Mouse (Mus musculus): ENCODE data around the gene Taar5. TPM values are rescaled to one million over a fixed set of nuclear protein-coding genes. Genes with fewer than 3 reads are reported as not detected.

Gene Taar5
- polyA plus RNA-seq, 1 experiment from 2014 or later = not detected

- Histone ChIP-seq H3K9ac (no peak overlapping the region), H3K36me3 (no peaks in the 10 kb centered on the region), H3K4me2 (replicated peaks) (no peak overlapping the region), H3K4me3 (no peak overlapping the region), H3K9me3 (no peaks in the 10 kb centered on the region), H3K4me1 (no peaks in the 10 kb centered on the region), H3K27ac (no peak overlapping the region), H3K27me3 (no peaks in the 10 kb centered on the region)
- WGBS = 92% methylated on average over 6 of the region's 6 CpGs
- no peak for ATAC-seq (ENCODE audit: insufficient number of reproducible peaks, insufficient read depth, low FRiP score, low TSS enrichment)
These were observed 5.4 kb upstream of the Taar5 start for GRCm38 (mm10) chr10:23964921-23965610.

DNA sequence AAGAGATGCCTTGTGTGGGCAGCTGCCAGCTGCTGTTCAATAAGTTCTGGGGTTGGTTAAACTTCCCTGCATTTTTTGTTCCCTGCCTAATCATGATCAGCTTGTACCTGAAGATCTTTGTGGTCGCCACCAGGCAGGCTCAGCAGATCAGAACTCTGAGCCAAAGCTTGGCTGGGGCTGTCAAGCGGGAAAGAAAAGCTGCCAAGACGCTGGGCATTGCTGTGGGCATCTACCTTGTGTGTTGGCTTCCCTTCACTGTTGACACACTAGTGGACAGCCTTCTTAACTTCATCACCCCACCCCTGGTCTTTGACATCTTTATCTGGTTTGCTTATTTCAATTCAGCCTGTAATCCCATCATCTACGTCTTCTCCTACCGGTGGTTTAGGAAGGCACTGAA, 750 bp downstream of the Taar5 start:
- Histone ChIP-seq H3K9me3 (no peaks in the 10 kb centered on the region), H3K4me1 (no peaks in the 10 kb centered on the region), H3K4me3 (no peak overlapping the region), H3K27ac (no peak overlapping the region), H3K27me3 (0 out of 2 replicates have a peak, but pooled peaks cover 3% of the 10 kb centered on the region), H3K4me2 (replicated peaks) (no peak overlapping the region), H3K36me3 (no peaks in the 10 kb centered on the region), H3K9ac (no peak overlapping the region)
- WGBS = 89% methylated on average over 5 of the region's 5 CpGs
- no peak for ATAC-seq (ENCODE audit: insufficient number of reproducible peaks, insufficient read depth, low FRiP score, low TSS enrichment)

- H3K9ac ChIP-seq = no peak overlapping the region
- no peak overlapping the region for H3K4me2 ChIP-seq (replicated peaks)
- no peaks in the 10 kb centered on the region for H3K4me1 ChIP-seq
- ATAC-seq (ENCODE audit: insufficient number of reproducible peaks, insufficient read depth, low FRiP score, low TSS enrichment) = no peak
- no peaks in the 10 kb centered on the region for H3K9me3 ChIP-seq
- WGBS = 38% methylated on average over 4 of the region's 4 CpGs
- H3K27me3 ChIP-seq = 0 out of 2 replicates have a peak, but pooled peaks cover 4% of the 10 kb centered on the region
- H3K36me3 ChIP-seq = no peaks in the 10 kb centered on the region
- H3K4me3 ChIP-seq = no peak overlapping the region
- H3K27ac ChIP-seq = no peak overlapping the region
These were observed 7.5 kb downstream of the Taar5 start for GRCm38 (mm10) chr10:23977958-23978357.

DNA sequence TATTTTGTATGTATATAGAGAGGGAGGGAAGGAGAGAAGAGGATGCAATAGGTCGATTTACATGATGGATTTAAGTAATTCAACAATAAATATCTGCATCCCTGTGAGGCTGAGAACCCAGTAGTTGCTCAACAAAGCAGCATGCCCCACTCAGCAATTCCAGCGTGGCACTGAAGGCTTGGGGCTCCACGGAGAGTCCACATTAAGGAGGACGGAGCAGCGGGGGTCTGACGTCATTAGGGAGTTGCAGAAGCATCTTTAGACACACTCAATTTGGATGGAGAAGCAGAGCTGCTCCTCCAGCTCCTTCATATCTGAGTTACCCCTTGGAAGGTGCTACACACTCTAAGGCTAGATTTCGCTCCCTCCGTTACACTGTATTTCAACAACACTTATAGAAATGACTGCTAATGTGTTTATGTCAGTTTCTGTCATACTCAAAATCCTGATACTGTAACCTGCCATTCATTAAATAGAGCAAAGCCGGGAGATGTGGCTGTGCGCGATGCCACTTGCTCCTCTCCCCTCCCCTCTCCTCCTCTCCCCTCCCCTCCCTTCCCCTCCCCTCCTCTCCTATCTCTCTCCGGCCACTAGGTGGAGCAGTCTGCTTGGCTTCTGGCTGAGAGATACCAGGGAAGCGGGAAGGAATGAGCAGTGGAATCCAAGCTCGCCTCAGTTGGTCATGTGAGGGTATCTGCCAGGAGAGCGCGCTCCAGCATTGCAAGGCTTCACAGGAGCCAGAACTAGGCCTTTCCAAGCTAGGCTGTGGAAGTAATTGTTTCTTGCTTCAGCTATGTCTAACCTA, 8.6 kb downstream of the Taar5 start:
- Histone ChIP-seq H3K9ac (no peak overlapping the region), H3K27ac (no peak overlapping the region), H3K36me3 (no peaks in the 10 kb centered on the region), H3K27me3 (0 out of 2 replicates have a peak, but pooled peaks cover 4% of the 10 kb centered on the region), H3K4me3 (no peak overlapping the region), H3K4me2 (replicated peaks) (no peak overlapping the region), H3K9me3 (no peaks in the 10 kb centered on the region), H3K4me1 (no peaks in the 10 kb centered on the region)
- no peak; the same call in 1 of the 2 replicates for ATAC-seq (ENCODE audit: insufficient number of reproducible peaks, insufficient read depth, low FRiP score, low TSS enrichment)
- 43% methylated on average over 16 of the region's 16 CpGs for WGBS

GRCm38 (mm10) chr10:23985546-23985945, 15.0 kb downstream of the Taar5 start, which contains the start of gene Taar6:
Gene Taar6 (minus strand): TSS chr10:23985646.
- no peak within 1 kb of the TSS for H3K4me3 ChIP-seq
- WGBS = 72% methylated on average over 8 of the region's 8 CpGs
- no peak within 1 kb of the TSS for H3K27ac ChIP-seq

GRCm38 (mm10) chr10:23986419-23986818, 15.9 kb downstream of the Taar5 start:
- H3K27me3 ChIP-seq = no peaks in the 10 kb centered on the region
- no peaks in the 10 kb centered on the region for H3K4me1 ChIP-seq
- no peak for ATAC-seq (ENCODE audit: insufficient number of reproducible peaks, insufficient read depth, low FRiP score, low TSS enrichment)
- no peak overlapping the region for H3K4me2 ChIP-seq (replicated peaks)
- H3K36me3 ChIP-seq = no peaks in the 10 kb centered on the region
- WGBS = 75% methylated on average over 5 of the region's 5 CpGs
- H3K9ac ChIP-seq = no peak overlapping the region
- no peak overlapping the region for H3K27ac ChIP-seq
- no peak overlapping the region for H3K4me3 ChIP-seq
- no peaks in the 10 kb centered on the region for H3K9me3 ChIP-seq

More at GRCm38 (mm10) chr10:23985546-23985945, 15.0 kb downstream of the Taar5 start, which contains the start of gene Taar6:
- H3K4me2 ChIP-seq (replicated peaks) = no peak within 1 kb of the TSS
- no peaks in the 10 kb centered on the region for H3K27me3 ChIP-seq
- no peak within 1 kb of the TSS for H3K9ac ChIP-seq
- H3K9me3 ChIP-seq = no peaks in the 10 kb centered on the region
- H3K4me1 ChIP-seq = no peaks in the 10 kb centered on the region
- no peak for ATAC-seq (ENCODE audit: insufficient number of reproducible peaks, insufficient read depth, low FRiP score, low TSS enrichment)
- no peaks in the 10 kb centered on the region for H3K36me3 ChIP-seq

DNA sequence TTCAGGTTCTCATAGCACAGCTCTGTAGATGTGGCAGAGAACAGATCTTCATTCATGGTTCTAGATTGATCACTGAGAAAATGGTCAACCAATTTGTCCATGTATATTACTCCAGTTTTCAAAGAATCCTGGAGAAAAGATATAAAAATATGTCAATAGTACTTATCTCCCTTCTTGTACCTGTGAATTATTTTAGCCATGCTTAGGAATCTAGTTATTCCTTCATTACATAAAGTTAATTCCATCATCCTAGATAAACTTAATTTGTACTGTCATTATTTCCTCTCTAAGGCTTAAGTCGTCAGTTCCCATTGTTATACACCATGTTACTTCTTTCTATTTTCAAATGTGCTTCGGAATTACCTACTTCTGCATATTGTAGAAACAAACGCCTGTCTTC, 22.9 kb downstream of the Taar5 start, which contains the start of gene Taar7a:
Gene Taar7a (minus strand): TSS at position 101 of the 400 bp plus-strand sequence.
- H3K9me3 ChIP-seq = no peaks in the 10 kb centered on the region
- no peaks in the 10 kb centered on the region for H3K27me3 ChIP-seq
- no peaks in the 10 kb centered on the region for H3K36me3 ChIP-seq
- H3K4me2 ChIP-seq (replicated peaks) = no peak within 1 kb of the TSS
- H3K9ac ChIP-seq = no peak within 1 kb of the TSS
- WGBS = 90% methylated on average over 3 of the region's 3 CpGs
- no peak within 1 kb of the TSS for H3K4me3 ChIP-seq
- ATAC-seq (ENCODE audit: insufficient number of reproducible peaks, insufficient read depth, low FRiP score, low TSS enrichment) = no peak
- H3K4me1 ChIP-seq = no peaks in the 10 kb centered on the region
- H3K27ac ChIP-seq = no peak within 1 kb of the TSS

DNA sequence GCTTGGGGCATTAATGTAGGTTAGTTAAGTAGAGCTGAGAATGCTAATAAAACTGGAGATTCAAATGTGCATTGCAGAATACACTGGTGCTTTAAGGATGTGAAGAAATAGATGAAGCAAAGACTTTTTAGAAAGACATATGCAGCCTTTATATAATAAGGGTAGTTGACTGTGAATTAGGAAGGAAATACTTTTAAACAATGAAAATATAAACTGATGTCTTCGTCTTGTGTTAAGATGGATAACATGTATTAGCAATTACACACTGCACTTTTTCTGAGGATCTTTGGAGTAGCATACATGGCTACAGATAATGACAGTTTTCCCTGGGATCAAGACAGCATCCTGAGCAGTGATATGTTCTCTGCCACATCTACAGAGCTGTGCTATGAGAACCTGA, 29.1 kb downstream of the Taar5 start, which contains the start of gene Taar7b:
Gene Taar7b (plus strand): TSS at position 301 of the 400 bp plus-strand sequence.
- no peak for ATAC-seq (ENCODE audit: insufficient number of reproducible peaks, insufficient read depth, low FRiP score, low TSS enrichment)
- no peaks in the 10 kb centered on the region for H3K4me1 ChIP-seq
- H3K9ac ChIP-seq = no peak within 1 kb of the TSS
- WGBS = 76% methylated on average over 1 of the region's 1 CpGs
- no peak within 1 kb of the TSS for H3K4me3 ChIP-seq
- no peaks in the 10 kb centered on the region for H3K9me3 ChIP-seq
- H3K4me2 ChIP-seq (replicated peaks) = no peak within 1 kb of the TSS
- H3K27me3 ChIP-seq = no peaks in the 10 kb centered on the region
- H3K27ac ChIP-seq = no peak within 1 kb of the TSS
- no peaks in the 10 kb centered on the region for H3K36me3 ChIP-seq

- no peaks in the 10 kb centered on the region for H3K36me3 ChIP-seq
These were observed 35.9 kb downstream of the Taar5 start for GRCm38 (mm10) chr10:24006442-24006841.

DNA sequence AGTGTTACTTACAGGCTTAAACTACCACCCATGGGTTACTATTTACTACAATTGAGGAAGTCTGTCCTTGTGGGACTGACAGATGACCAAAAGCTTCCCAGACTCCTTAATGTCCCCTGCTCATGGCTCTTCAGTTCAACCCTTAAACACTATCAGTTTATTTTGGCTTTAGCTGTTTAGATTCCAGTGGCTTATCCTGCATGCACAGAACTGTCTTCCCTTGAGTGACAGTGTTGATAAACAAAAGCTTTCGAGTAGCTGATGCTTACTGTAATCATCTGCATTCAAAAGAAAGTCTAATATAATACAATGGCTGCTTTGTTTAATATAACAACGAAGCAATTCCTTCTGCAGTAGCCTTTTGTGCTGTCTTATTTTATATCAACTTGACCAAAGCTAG, 36.5 kb downstream of the Taar5 start:
- 48% methylated on average over 2 of the region's 2 CpGs for WGBS

More at GRCm38 (mm10) chr10:24006442-24006841, 35.9 kb downstream of the Taar5 start:
- no peaks in the 10 kb centered on the region for H3K27me3 ChIP-seq
- 68% methylated on average over 1 of the region's 1 CpGs for WGBS
- H3K4me3 ChIP-seq = no peak overlapping the region
- H3K9ac ChIP-seq = no peak overlapping the region
- no peak overlapping the region for H3K27ac ChIP-seq
- no peaks in the 10 kb centered on the region for H3K4me1 ChIP-seq
- ATAC-seq (ENCODE audit: insufficient number of reproducible peaks, insufficient read depth, low FRiP score, low TSS enrichment) = no peak
- no peak overlapping the region for H3K4me2 ChIP-seq (replicated peaks)
- H3K9me3 ChIP-seq = no peaks in the 10 kb centered on the region

DNA sequence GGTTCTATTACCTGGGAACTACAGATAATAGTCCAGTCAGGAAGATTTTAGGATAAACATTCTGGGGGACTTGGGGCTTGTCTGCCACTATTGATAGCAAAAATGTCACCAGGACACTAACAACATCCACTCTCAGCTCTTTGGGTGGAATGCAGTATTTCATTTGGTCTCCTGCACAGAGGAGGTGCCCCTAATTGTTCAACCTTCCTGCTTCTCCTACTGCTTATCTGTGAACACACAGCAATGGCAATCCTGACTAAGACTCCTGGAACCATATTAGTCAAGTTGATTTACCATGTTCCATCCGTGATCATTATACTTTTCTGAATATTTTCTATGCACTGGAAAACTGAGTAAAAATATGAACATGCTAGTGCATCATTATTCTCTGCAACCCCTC, 37.6 kb downstream of the Taar5 start:
- Histone ChIP-seq H3K9ac (no peak overlapping the region), H3K27ac (no peak overlapping the region), H3K4me1 (no peaks in the 10 kb centered on the region), H3K9me3 (no peaks in the 10 kb centered on the region), H3K4me3 (no peak overlapping the region), H3K27me3 (no peaks in the 10 kb centered on the region), H3K36me3 (no peaks in the 10 kb centered on the region), H3K4me2 (replicated peaks) (no peak overlapping the region)
- no peak for ATAC-seq (ENCODE audit: insufficient number of reproducible peaks, insufficient read depth, low FRiP score, low TSS enrichment)
- WGBS = 84% methylated on average over 1 of the region's 1 CpGs

More for the DNA sequence above, 36.5 kb downstream of the Taar5 start:
- Histone ChIP-seq H3K27me3 (no peaks in the 10 kb centered on the region), H3K27ac (no peak overlapping the region), H3K9ac (no peak overlapping the region), H3K4me1 (no peaks in the 10 kb centered on the region), H3K9me3 (no peaks in the 10 kb centered on the region), H3K36me3 (no peaks in the 10 kb centered on the region), H3K4me2 (replicated peaks) (no peak overlapping the region), H3K4me3 (no peak overlapping the region)
- ATAC-seq (ENCODE audit: insufficient number of reproducible peaks, insufficient read depth, low FRiP score, low TSS enrichment) = no peak

Data from embryonic facial prominence, embryonic 12.5 days (tissue).